Mouse (Mus musculus) testis, adult 2 months (tissue): ENCODE measurements around the gene Nipal1. TPM values are rescaled to one million over a fixed set of nuclear protein-coding genes. Genes with fewer than 3 reads are reported as not detected.

ENCODE experiments used
- H3K27ac ChIP-seq: fragments of 200-500 bp; 2 replicates; pipeline ENCODE4 v1.5.1; 2012; ENCODE audit warnings: low read depth, low read length; ENCODE audit not compliant: control insufficient read depth, insufficient read depth
- H3K27me3 ChIP-seq: fragments of 200-500 bp; 2 replicates; pipeline ENCODE4 v1.6.1; 2012; ENCODE audit warnings: mild to moderate bottlenecking, low read length, moderate library complexity; ENCODE audit not compliant: control insufficient read depth, insufficient read depth
- H3K36me3 ChIP-seq: fragments of 200-500 bp; 2 replicates; pipeline ENCODE4 v1.6.1; 2012; ENCODE audit warnings: mild to moderate bottlenecking, low read length; ENCODE audit not compliant: control insufficient read depth, insufficient read depth
- H3K4me1 ChIP-seq: fragments of 200-500 bp; 2 replicates; pipeline ENCODE4 v1.6.1; 2012; ENCODE audit warnings: low read length; ENCODE audit not compliant: control insufficient read depth, insufficient read depth
- H3K4me3 ChIP-seq: fragments of 200-500 bp; 2 replicates; pipeline ENCODE4 v1.5.1; 2012; ENCODE audit warnings: low read depth, mild to moderate bottlenecking, low read length, moderate library complexity, mixed read lengths; ENCODE audit not compliant: control insufficient read depth
- CTCF ChIP-seq: fragments of 200-500 bp; IDR thresholded peaks from 2 replicates; pipeline ENCODE4 v1.5.1; 2012; ENCODE audit warnings: low read depth, mild to moderate bottlenecking, inconsistent platforms, low read length, moderate library complexity; ENCODE audit not compliant: control insufficient read depth, insufficient read depth, insufficient replicate concordance
- POLR2A ChIP-seq: fragments of 200-500 bp; IDR thresholded peaks from 2 replicates; pipeline ENCODE4 v1.6.1; 2012; ENCODE audit warnings: low read depth, mild to moderate bottlenecking, inconsistent platforms, low read length, moderate library complexity; ENCODE audit not compliant: control insufficient read depth
- polyA plus RNA-seq: library from polyadenylated mRNA; depleted of rRNA; stranded (reverse); fragments of >200 nt; gene quantifications from 2 replicates; pipeline ENCODE4 v1.2.3, GENCODE M21; 2012; rRNA removed

The Nipal1 gene
- 0.26 and 0.31 TPM in 2 replicates for polyA plus RNA-seq

DNA sequence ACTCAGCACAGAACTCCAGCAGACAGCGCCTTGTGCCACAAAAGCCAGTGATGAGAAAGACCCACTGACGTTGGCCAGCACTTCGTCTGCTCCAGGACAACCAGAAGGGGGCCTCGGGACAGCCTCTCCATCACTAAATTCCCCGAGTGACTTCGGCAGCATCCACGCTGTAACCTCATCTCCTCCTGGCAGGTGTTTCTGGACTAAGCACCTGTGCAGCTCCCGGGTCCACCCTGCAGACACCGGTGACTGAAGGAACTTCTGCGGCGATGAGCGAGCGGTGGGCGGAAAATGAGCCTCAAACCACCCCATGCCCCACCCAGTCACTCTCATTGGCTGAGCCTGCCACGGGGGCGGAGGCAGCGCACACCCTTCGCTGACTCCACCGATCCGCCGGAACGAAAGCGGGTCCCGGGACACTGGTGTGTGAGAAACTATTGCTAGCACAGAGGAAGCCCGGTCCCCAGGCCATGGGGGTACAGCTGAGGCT is at the start of gene Nipal1:
Nipal1 (plus strand) TSS at position 378 of the 490 bp plus-strand sequence.
- Histone ChIP-seq H3K27ac (no peak within 1 kb of the TSS), H3K27me3 (no peaks in the 10 kb centered on the region), H3K36me3 (no peaks in the 10 kb centered on the region), H3K4me3 (peak within 1 kb of the TSS; percentile 87), H3K4me1 (peaks cover 12% of the 10 kb centered on the region)
- TF ChIP-seq POLR2A (no peak), CTCF (no peak)

DNA sequence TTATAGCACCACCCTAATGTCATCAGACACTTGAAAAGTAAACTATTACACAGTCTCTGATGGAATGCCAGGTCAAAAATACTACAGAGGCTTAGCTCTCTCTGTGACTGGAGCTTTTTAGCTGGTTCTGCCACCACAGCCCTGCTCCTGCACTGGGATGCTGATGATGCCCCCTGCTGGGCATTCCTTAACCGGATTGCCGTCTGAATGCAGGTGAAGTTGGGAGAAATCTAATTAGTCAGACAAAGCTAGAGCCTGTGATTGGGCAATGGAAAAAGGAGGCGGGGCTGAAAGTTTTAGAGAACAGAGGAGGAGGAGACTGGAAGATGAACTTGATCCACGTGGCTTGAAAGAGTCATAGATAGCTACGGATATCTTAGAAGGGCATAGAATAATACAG is 46.6 kb upstream of the Nipal1 start:
- Histone ChIP-seq H3K27ac (no peak overlapping the region), H3K36me3 (no peaks in the 10 kb centered on the region)
- TF ChIP-seq CTCF: peak; percentile 44; the same call in 1 of the 2 replicates
- no peak for TF ChIP-seq POLR2A

DNA sequence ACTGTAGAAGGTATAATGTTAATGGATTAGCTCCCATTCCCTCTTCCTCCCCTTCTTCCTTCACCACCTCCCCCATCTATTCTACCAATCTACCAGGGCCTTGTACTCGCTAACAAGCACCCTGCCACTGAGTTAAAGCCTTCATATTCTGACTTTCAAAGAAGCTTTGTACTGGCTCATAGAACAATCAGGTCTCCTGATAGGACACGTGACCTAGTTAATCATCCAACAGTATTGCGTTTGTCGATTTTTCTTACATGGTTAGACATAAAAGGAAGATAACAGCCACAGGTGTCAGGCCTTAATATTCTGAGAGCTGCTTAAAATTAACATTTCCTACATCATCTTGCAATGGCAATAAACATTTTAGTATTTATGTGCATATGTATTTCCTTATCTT is 44.5 kb upstream of the Nipal1 start:
- H3K4me1 ChIP-seq: no peaks in the 10 kb centered on the region
- H3K27ac ChIP-seq: no peak overlapping the region
- H3K4me3 ChIP-seq: no peak overlapping the region
- TF ChIP-seq CTCF (no peak), POLR2A (no peak)
- no peaks in the 10 kb centered on the region for H3K36me3 ChIP-seq
- H3K27me3 ChIP-seq: no peaks in the 10 kb centered on the region

More for the DNA sequence above, 46.6 kb upstream of the Nipal1 start:
- Histone ChIP-seq H3K27me3 (no peaks in the 10 kb centered on the region), H3K4me1 (no peaks in the 10 kb centered on the region), H3K4me3 (no peak overlapping the region)

DNA sequence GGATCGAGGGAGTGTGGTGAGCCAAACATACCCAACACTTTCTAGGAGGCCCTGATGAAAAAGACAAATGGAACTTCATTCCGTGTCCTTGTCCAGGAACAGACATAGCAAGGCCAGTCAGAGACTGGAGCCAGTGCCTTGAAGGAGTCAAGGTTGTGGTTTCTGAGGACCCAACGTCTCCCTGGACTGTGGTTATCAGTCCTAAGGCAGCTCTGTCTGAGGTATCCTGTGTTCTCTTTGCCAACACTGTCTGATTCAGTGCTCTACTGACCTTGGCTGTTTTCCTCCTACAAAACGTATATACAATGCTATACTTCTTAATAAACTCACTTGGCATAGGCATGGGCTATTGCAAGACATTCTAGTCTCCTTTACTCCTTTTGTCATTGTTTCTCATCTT is 30.2 kb upstream of the Nipal1 start:
- H3K4me3 ChIP-seq: no peak overlapping the region
- no peaks in the 10 kb centered on the region for H3K27me3 ChIP-seq
- no peaks in the 10 kb centered on the region for H3K4me1 ChIP-seq
- H3K36me3 ChIP-seq: no peaks in the 10 kb centered on the region
- H3K27ac ChIP-seq: no peak overlapping the region
- TF ChIP-seq POLR2A: no peak

DNA sequence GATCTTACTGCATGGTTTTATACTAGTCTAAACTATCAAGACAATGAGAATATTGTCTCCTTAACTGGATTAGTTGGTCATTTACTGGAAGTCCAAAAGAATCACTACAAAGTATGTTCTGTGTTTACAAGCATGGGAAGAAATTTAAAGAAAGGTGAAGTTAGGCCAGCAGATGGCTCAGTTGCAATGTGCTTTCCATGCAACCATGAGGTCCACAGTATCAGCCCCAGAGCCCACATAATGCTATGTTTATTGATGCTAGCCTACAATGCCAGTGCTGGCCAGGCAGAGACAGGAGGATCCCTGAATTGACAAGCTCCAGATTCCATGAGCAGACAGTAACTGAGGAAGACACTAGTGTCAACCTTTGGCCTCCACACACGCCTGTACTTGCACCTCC is 26.6 kb upstream of the Nipal1 start:
- Histone ChIP-seq H3K4me3 (no peak overlapping the region), H3K27ac (no peak overlapping the region), H3K27me3 (no peaks in the 10 kb centered on the region), H3K36me3 (no peaks in the 10 kb centered on the region), H3K4me1 (no peaks in the 10 kb centered on the region)
- TF ChIP-seq CTCF (no peak), POLR2A (no peak)

DNA sequence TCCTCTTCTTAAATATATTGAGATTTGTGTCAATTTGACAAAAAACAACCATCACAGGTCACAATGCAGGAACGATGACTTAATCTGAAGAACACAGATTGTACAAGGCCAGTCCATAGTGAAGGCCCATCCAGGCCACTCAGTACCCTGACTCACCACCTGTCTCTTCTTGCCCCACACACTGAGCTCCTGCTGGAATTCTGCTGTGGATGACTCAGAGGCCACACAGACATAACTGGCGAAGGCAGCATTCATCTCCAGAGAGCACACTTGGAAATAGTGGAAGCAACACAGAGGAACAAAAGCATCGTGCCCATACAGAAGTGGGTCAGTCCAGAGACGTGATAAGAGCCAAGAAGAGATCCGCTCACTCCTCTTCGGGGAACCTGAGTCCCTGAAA is 17.6 kb upstream of the Nipal1 start:
- Histone ChIP-seq H3K4me1 (no peaks in the 10 kb centered on the region), H3K4me3 (no peak overlapping the region), H3K27ac (no peak overlapping the region), H3K36me3 (no peaks in the 10 kb centered on the region), H3K27me3 (no peaks in the 10 kb centered on the region)
- TF ChIP-seq CTCF (no peak), POLR2A (no peak)

DNA sequence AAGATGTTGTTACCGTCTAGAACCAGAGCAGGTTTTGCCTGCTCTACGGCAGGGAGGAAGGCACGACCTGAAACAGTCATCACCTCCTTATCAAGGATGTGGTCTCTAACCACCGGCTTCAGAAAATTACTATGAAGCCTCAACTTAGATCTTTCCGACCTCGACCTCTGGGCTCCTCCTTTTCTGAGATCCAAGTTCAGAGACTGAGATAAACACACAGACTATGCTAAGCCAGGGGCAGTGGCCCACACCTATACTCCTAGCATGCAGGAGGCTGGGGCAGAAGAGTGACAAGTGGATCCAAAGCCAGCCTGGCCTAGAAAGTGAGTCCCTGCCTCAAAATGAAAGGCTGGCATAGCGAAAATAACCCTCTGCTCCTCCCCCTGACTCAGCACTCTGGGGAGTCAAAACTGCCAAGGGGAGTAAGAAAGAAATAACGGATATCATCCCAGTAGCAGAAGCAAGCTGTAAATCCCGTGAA is 12.8 kb upstream of the Nipal1 start:
- no peak overlapping the region for H3K4me3 ChIP-seq
- no peaks in the 10 kb centered on the region for H3K36me3 ChIP-seq
- TF ChIP-seq CTCF: no peak
- TF ChIP-seq POLR2A: no peak
- H3K27me3 ChIP-seq: no peaks in the 10 kb centered on the region
- no peak overlapping the region for H3K27ac ChIP-seq
- no peaks in the 10 kb centered on the region for H3K4me1 ChIP-seq

DNA sequence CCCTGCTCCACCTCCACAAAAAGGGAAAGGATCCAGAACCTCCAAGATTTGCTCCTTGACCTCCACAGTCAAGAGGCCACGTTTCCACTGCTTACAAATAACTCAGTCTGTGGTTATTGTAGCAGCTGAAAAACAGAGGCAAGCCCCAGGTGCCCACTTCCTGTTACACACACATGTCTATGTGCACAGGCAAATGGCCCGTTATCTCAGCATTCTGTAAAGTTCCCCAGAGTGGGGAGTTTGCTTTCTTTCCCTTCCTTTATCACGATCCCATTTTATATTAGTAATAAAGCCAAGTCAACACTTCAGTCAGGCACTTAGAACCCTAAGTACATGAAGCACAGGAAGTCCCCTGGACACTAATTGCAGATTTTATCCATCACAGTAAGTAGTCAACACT is 11.5 kb upstream of the Nipal1 start:
- no peaks in the 10 kb centered on the region for H3K27me3 ChIP-seq
- H3K36me3 ChIP-seq: no peaks in the 10 kb centered on the region
- H3K27ac ChIP-seq: no peak overlapping the region
- no peaks in the 10 kb centered on the region for H3K4me1 ChIP-seq
- H3K4me3 ChIP-seq: no peak overlapping the region
- TF ChIP-seq POLR2A: no peak
- TF ChIP-seq CTCF: no peak
